Mouse (Mus musculus) adrenal gland (tissue): ENCODE results near the gene Iqcd.

Source experiments
- intact Hi-C: fragments of 180-260 bp; cut with DNase I; formaldehyde crosslinking; loops from one replicate; pipeline ENCODE4 v1.15.1; 2025
- long read RNA-seq, 2 experiments: library from polyadenylated mRNA; unstranded; transcript quantifications; one replicate each; pipeline ENCODE4 v2.0.0; 2020; ENCODE audit warnings: borderline replicate concordance in 1 of 2; ENCODE audit not compliant: insufficient replicate concordance in 1 of 2

Gene Iqcd
- long read RNA-seq, experiment 1 = 0 reads
- long read RNA-seq, experiment 2 = 0 reads

- intact Hi-C loops = loop anchor here (5.0 kb wide), 1 partner anchor 36 kb away; no protein-coding TSS in a partner anchor
Measured at GRCm38 (mm10) chr5:120588569-120589094, at the start of gene Iqcd, which contains the start of gene Tpcn1. Iqcd (plus strand) TSS chr5:120589016. Tpcn1 (minus strand) TSS chr5:120588673.

GRCm38 (mm10) chr5:120548236-120548850 lies 40.5 kb upstream of the Iqcd start:
- intact Hi-C loops = no loop called here

GRCm38 (mm10) chr5:120550137-120550536 lies 38.7 kb upstream of the Iqcd start:
- intact Hi-C loops = loop anchor here (5.0 kb wide), 1 partner anchor 37 kb away; the partner anchor contains the start of genes Iqcd and Tpcn1

GRCm38 (mm10) chr5:120550673-120551072 lies 38.1 kb upstream of the Iqcd start:
- intact Hi-C loops = loop anchor here (5.0 kb wide), 1 partner anchor 37 kb away; the partner anchor contains the start of genes Iqcd and Tpcn1

- intact Hi-C loops = no loop called here
Measured at GRCm38 (mm10) chr5:120555871-120556270, 32.9 kb upstream of the Iqcd start.

GRCm38 (mm10) chr5:120558041-120558440 lies 30.8 kb upstream of the Iqcd start:
- intact Hi-C loops = no loop called here

- intact Hi-C loops = no loop called here
Measured at GRCm38 (mm10) chr5:120558762-120559161, 30.1 kb upstream of the Iqcd start.

- intact Hi-C loops = no loop called here
Measured at GRCm38 (mm10) chr5:120560129-120560615, 28.6 kb upstream of the Iqcd start.

- intact Hi-C loops = no loop called here
Measured at GRCm38 (mm10) chr5:120560616-120561311, 28.1 kb upstream of the Iqcd start.

- intact Hi-C loops = no loop called here
Measured at GRCm38 (mm10) chr5:120562956-120563913, 25.6 kb upstream of the Iqcd start.

GRCm38 (mm10) chr5:120563914-120564311 lies 24.9 kb upstream of the Iqcd start:
- intact Hi-C loops = no loop called here

GRCm38 (mm10) chr5:120565171-120565905 lies 23.5 kb upstream of the Iqcd start:
- intact Hi-C loops = no loop called here

- intact Hi-C loops = no loop called here
Measured at GRCm38 (mm10) chr5:120566101-120566500, 22.7 kb upstream of the Iqcd start.

GRCm38 (mm10) chr5:120566681-120567252 lies 22.0 kb upstream of the Iqcd start:
- intact Hi-C loops = no loop called here

- intact Hi-C loops = no loop called here
Measured at GRCm38 (mm10) chr5:120567253-120567701, 21.5 kb upstream of the Iqcd start.

- intact Hi-C loops = no loop called here
Measured at GRCm38 (mm10) chr5:120567761-120568211, 21.0 kb upstream of the Iqcd start.

GRCm38 (mm10) chr5:120568336-120568768 lies 20.5 kb upstream of the Iqcd start:
- intact Hi-C loops = no loop called here

GRCm38 (mm10) chr5:120568964-120569363 lies 19.9 kb upstream of the Iqcd start:
- intact Hi-C loops = no loop called here

GRCm38 (mm10) chr5:120569791-120570190 lies 19.0 kb upstream of the Iqcd start:
- intact Hi-C loops = no loop called here
